Mouse (Mus musculus) thymus, adult 2 months (tissue): ENCODE measurements at regions not wholly inside any gene's neighbourhood (a gene's known extent, or its start where the extent isn't known, plus 50 kb on each side); places are given as distances from the start of the nearest gene placed in this dataset.
A peak's percentile ranks its signal among the peaks of the same experiment; 100 is the strongest.

Experiments used
- DNase-seq: peaks from one replicate; pipeline ENCODE4 v3.0.0; 2021
- H3K27ac ChIP-seq: fragments of 200-500 bp; 2 replicates; pipeline ENCODE4 v1.5.1; 2012; ENCODE audit warnings: low read length, control low read depth; ENCODE audit not compliant: control insufficient read depth, insufficient read depth
- H3K27me3 ChIP-seq: fragments of 200-500 bp; 2 replicates; pipeline ENCODE4 v1.6.1; 2012; ENCODE audit warnings: mild to moderate bottlenecking, low read length, moderate library complexity, mixed read lengths; ENCODE audit not compliant: control insufficient read depth, insufficient read depth
- H3K36me3 ChIP-seq: fragments of 200-500 bp; 2 replicates; pipeline ENCODE4 v1.6.1; 2012; ENCODE audit warnings: mild to moderate bottlenecking, low read length, moderate library complexity; ENCODE audit not compliant: control insufficient read depth, insufficient read depth
- H3K4me1 ChIP-seq: fragments of 200-500 bp; replicated peaks from 2 replicates; pipeline ENCODE4 v1.6.1; 2012; ENCODE audit warnings: low read length; ENCODE audit not compliant: control insufficient read depth, insufficient read depth
- H3K4me3 ChIP-seq: fragments of 200-500 bp; 2 replicates; pipeline ENCODE4 v1.5.1; 2012; ENCODE audit warnings: mild to moderate bottlenecking, low read length, control low read depth, moderate library complexity; ENCODE audit not compliant: control insufficient read depth, insufficient read depth
- CTCF ChIP-seq: fragments of 200-500 bp; IDR thresholded peaks from 2 replicates; pipeline ENCODE4 v1.5.1; 2012; ENCODE audit warnings: mild to moderate bottlenecking, control low read depth, low read length, moderate library complexity, borderline replicate concordance; ENCODE audit not compliant: control insufficient read depth, poor library complexity, insufficient read depth; ENCODE audit errors: extremely low read depth
- POLR2A ChIP-seq: fragments of 200-500 bp; IDR thresholded peaks from 2 replicates; pipeline ENCODE4 v1.6.1; 2012; ENCODE audit warnings: mild to moderate bottlenecking, low read length, control low read depth, moderate library complexity; ENCODE audit not compliant: control insufficient read depth, poor library complexity, insufficient read depth; ENCODE audit errors: extremely low read depth
- WGBS: fragments of 180-500 bp; shearing (Covaris S2); methylation state at CpG from one replicate; pipeline ENCODE4 v1.1.7; 2018; 5-methylcytosine and 5-hydroxymethylcytosine counted together

- H3K27ac ChIP-seq: no peak overlapping the region
- no peak overlapping the region for H3K4me3 ChIP-seq
- TF ChIP-seq POLR2A (no peak), CTCF (no peak)
- no peak for DNase-seq
- WGBS: 69% methylated on average over 5 of the region's 5 CpGs
- H3K4me1 ChIP-seq: no peaks in the 10 kb centered on the region
- H3K27me3 ChIP-seq: no peaks in the 10 kb centered on the region
- no peaks in the 10 kb centered on the region for H3K36me3 ChIP-seq
Observed at GRCm38 (mm10) chr4:62850526-62850925, 114.8 kb upstream of the Zfp618 start.

- DNase-seq: peak; percentile 20
- no peaks in the 10 kb centered on the region for H3K36me3 ChIP-seq
- H3K4me3 ChIP-seq: no peak overlapping the region
- no peaks in the 10 kb centered on the region for H3K27me3 ChIP-seq
- 88% methylated on average over 1 of the region's 1 CpGs for WGBS
- H3K27ac ChIP-seq: no peak overlapping the region
- no peak for TF ChIP-seq POLR2A
- TF ChIP-seq CTCF: no peak
- H3K4me1 ChIP-seq: no peaks in the 10 kb centered on the region
Observed at GRCm38 (mm10) chr4:62853335-62853734, 112.0 kb upstream of the Zfp618 start.

- H3K36me3 ChIP-seq: no peaks in the 10 kb centered on the region
- no peak for TF ChIP-seq POLR2A
- TF ChIP-seq CTCF: no peak
- WGBS: 97% methylated on average over 3 of the region's 3 CpGs
- DNase-seq: no peak
- H3K27ac ChIP-seq: no peak overlapping the region
- H3K4me3 ChIP-seq: no peak overlapping the region
- no peaks in the 10 kb centered on the region for H3K4me1 ChIP-seq
- H3K27me3 ChIP-seq: no peaks in the 10 kb centered on the region
Observed at GRCm38 (mm10) chr4:62856406-62856805, 109.0 kb upstream of the Zfp618 start.

GRCm38 (mm10) chr4:62862756-62863155 is 102.6 kb upstream of the Zfp618 start:
- Histone ChIP-seq H3K27ac (no peak overlapping the region), H3K4me1 (no peaks in the 10 kb centered on the region), H3K4me3 (no peak overlapping the region), H3K36me3 (no peaks in the 10 kb centered on the region), H3K27me3 (no peaks in the 10 kb centered on the region)
- no peak for DNase-seq
- 97% methylated on average over 3 of the region's 3 CpGs for WGBS
- TF ChIP-seq CTCF (no peak), POLR2A (no peak)

- TF ChIP-seq POLR2A (no peak), CTCF (no peak)
- WGBS: 70% methylated on average over 14 of the region's 14 CpGs
- Histone ChIP-seq H3K4me3 (no peak overlapping the region), H3K27me3 (no peaks in the 10 kb centered on the region), H3K4me1 (no peaks in the 10 kb centered on the region), H3K27ac (no peak overlapping the region), H3K36me3 (no peaks in the 10 kb centered on the region)
- no peak for DNase-seq
Observed at GRCm38 (mm10) chr4:62870391-62870983, 94.9 kb upstream of the Zfp618 start.

DNA sequence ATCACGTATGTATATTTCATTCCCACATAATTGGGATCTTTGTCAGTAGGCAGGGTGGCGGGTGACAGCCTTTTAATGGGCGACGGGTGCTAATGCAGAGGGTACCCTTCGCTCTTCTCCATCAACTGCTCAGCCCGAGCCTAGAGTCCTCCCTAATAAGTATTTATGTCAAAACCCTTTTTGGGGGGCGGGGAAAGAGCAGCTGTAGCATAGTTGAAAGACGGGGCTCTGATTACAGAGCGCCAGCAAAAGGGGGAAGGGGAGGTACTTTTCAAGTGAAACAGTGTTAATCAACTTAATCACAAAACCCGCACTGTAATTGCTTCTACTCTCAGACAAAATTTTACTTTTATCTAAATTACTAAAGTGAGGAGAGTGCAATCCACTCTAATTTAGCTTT is 92.8 kb upstream of the Zfp618 start:
- DNase-seq: no peak
- Histone ChIP-seq H3K4me3 (no peak overlapping the region), H3K27me3 (no peaks in the 10 kb centered on the region), H3K4me1 (no peaks in the 10 kb centered on the region), H3K27ac (no peak overlapping the region), H3K36me3 (no peaks in the 10 kb centered on the region)
- WGBS: 89% methylated on average over 10 of the region's 10 CpGs
- TF ChIP-seq POLR2A (no peak), CTCF (no peak)

GRCm38 (mm10) chr4:62873986-62874385 is 91.4 kb upstream of the Zfp618 start:
- Histone ChIP-seq H3K36me3 (no peaks in the 10 kb centered on the region), H3K27me3 (no peaks in the 10 kb centered on the region), H3K4me3 (no peak overlapping the region), H3K27ac (no peak overlapping the region), H3K4me1 (no peaks in the 10 kb centered on the region)
- 88% methylated on average over 12 of the region's 12 CpGs for WGBS
- DNase-seq: no peak
- TF ChIP-seq POLR2A: no peak
- no peak for TF ChIP-seq CTCF
